Mouse (Mus musculus): Measurements from ENCODE around the gene Flt3. TPM values are rescaled to one million over a fixed set of nuclear protein-coding genes. Genes with fewer than 3 reads are reported as not detected.

Flt3 gene
- total and polyA plus RNA-seq, 3 experiments, result 0.09 to 0.16 (median 0.13) TPM

- Histone ChIP-seq H3K4me3 (no peak overlapping the region), H3K27ac (no peak overlapping the region), H3K9ac (ENCODE audit: low read depth, low read length) (no peak overlapping the region), H3K27me3 (ENCODE audit: control insufficient read depth, insufficient read depth, low read length) (peaks cover 1% of the 10 kb centered on the region; the same call in 1 of the 2 replicates), H3K79me2 (replicated peaks; ENCODE audit: control insufficient read depth, insufficient read depth, low read length) (no peaks in the 10 kb centered on the region), H3K36me3 (ENCODE audit: control insufficient read depth, insufficient read depth, low read length) (no peaks in the 10 kb centered on the region), H3K4me1 (ENCODE audit: control insufficient read depth, insufficient read depth, low read length) (no peaks in the 10 kb centered on the region)
- WGBS, result 19% methylated on average over 13 of the region's 13 CpGs
- intact Hi-C loops (cut with DNase I), result no loop called here
- DNase-seq, result no peak
- TF ChIP-seq CTCF (IDR thresholded peaks at IDR 0.05) (no peak), POLR2A (IDR thresholded peaks at IDR 0.05; ENCODE audit: insufficient read depth, low read depth, low read length) (no peak)
These were observed 107.7 kb downstream of the Flt3 start for GRCm38 (mm10) chr5:147292506-147293120.

GRCm38 (mm10) chr5:147291764-147292505 is 108.4 kb downstream of the Flt3 start:
- Histone ChIP-seq H3K36me3 (ENCODE audit: control insufficient read depth, insufficient read depth, low read length) (no peaks in the 10 kb centered on the region), H3K27ac (no peak overlapping the region), H3K79me2 (replicated peaks; ENCODE audit: control insufficient read depth, insufficient read depth, low read length) (no peaks in the 10 kb centered on the region), H3K4me3 (no peak overlapping the region), H3K4me1 (ENCODE audit: control insufficient read depth, insufficient read depth, low read length) (no peaks in the 10 kb centered on the region), H3K9ac (ENCODE audit: low read depth, low read length) (no peak overlapping the region), H3K27me3 (ENCODE audit: control insufficient read depth, insufficient read depth, low read length) (peaks cover 1% of the 10 kb centered on the region; the same call in 1 of the 2 replicates)
- WGBS, result 19% methylated on average over 16 of the region's 16 CpGs
- intact Hi-C loops (cut with DNase I), result no loop called here
- no peak for DNase-seq
- no peak for TF ChIP-seq POLR2A (IDR thresholded peaks at IDR 0.05; ENCODE audit: insufficient read depth, low read depth, low read length)
- no peak for TF ChIP-seq EP300 (IDR thresholded peaks at IDR 0.05; ENCODE audit: insufficient read depth, low read depth, low read length)

- TF ChIP-seq CTCF (IDR thresholded peaks at IDR 0.05), result 0 out of 2 replicates have a peak, but pooled peaks have one; percentile 10
- no peak for TF ChIP-seq EP300 (IDR thresholded peaks at IDR 0.05; ENCODE audit: insufficient read depth, low read depth, low read length)
- Histone ChIP-seq H3K4me1 (ENCODE audit: control insufficient read depth, insufficient read depth, low read length) (no peaks in the 10 kb centered on the region), H3K4me3 (no peak overlapping the region), H3K36me3 (ENCODE audit: control insufficient read depth, insufficient read depth, low read length) (no peaks in the 10 kb centered on the region), H3K79me2 (replicated peaks; ENCODE audit: control insufficient read depth, insufficient read depth, low read length) (no peaks in the 10 kb centered on the region), H3K27me3 (ENCODE audit: control insufficient read depth, insufficient read depth, low read length) (peaks cover 4% of the 10 kb centered on the region), H3K9ac (ENCODE audit: low read depth, low read length) (no peak overlapping the region), H3K27ac (no peak overlapping the region)
- WGBS, result 69% methylated on average over 4 of the region's 4 CpGs
- intact Hi-C loops (cut with DNase I), result no loop called here
- no peak for DNase-seq
These were observed 115.9 kb downstream of the Flt3 start for GRCm38 (mm10) chr5:147284365-147284764.

Small RNAs within 50 kb of the gene (microRNA-seq; reads per million reads assigned to microRNA genes)
- 0.39 to 0.56 reads per million in 2 experiments for gene Mir7k

Other genes with a start within 250 kb of the Flt3 start
- not detected for gene Gsx1, start 211.8 kb downstream of the Flt3 start, total RNA-seq (2021)
- gene Gsx1, start 211.8 kb downstream of the Flt3 start, polyA plus RNA-seq (2012; rRNA removed), result not detected in 2 replicates
- gene Pdx1, start 130.5 kb downstream of the Flt3 start, total RNA-seq (2021), result not detected
- not detected in 2 replicates for gene Pdx1, start 130.5 kb downstream of the Flt3 start, polyA plus RNA-seq (2012; rRNA removed)
- not detected for gene Cdx2, start 93.2 kb downstream of the Flt3 start, total RNA-seq (2021)
- gene Cdx2, start 93.2 kb downstream of the Flt3 start, polyA plus RNA-seq (2012; rRNA removed), result not detected in 2 replicates
- gene Urad, start 78.0 kb downstream of the Flt3 start, total RNA-seq (2021), result not detected
- not detected in 2 replicates for gene Urad, start 78.0 kb downstream of the Flt3 start, polyA plus RNA-seq (2012; rRNA removed)
- 10 to 100 TPM; 27.3 to 30.5 TPM for gene Pan3, start 29.7 kb upstream of the Flt3 start, total RNA-seq (2021)
- 20.0 and 36.8 TPM in 2 replicates for gene Pan3, start 29.7 kb upstream of the Flt3 start, polyA plus RNA-seq (2012; rRNA removed)

Measured in heart, adult 2 months (tissue).